In the genomic region with DNA sequence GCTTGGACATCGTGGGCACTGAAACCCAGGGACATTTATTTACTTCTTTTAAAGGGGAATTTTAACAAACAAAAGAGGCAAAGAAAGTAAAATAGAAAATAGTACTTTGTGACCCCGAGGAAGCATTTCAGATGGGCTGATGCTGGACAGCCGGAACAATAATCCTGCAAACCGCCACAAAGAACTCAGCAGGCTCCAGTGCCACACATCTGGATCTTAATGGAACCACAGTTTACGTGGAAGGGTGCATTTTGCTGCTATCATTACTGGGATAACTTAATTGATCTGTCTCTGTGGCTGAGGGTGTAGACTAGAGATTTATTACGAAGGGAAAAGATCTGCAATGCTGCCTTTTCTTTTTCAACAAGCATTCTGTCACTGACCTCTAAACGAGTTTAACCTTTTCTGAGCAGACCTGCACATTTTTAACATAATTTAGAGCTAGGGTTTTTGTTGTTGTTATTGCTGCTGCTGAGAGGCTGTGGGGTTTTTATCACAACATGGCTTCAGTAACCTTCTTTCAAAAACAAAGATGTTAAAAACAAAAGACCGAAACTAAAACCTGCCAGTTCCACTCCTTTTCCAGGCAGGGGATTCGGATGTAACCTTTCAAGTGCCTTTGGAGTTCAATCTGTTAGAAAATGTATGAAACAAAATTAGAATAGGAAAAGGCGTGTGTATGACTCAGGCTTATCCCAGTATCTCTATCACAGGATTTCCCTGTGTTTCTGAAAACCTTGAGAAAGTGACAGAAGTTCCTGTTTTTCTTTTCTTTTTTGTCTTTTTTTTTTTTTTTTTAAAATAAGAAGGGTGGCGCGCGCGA, we compare ENCODE assay signal across 8 mouse cellular contexts.
A peak's percentile ranks its signal among the peaks of the same experiment; 100 is the strongest.
DNase-seq lines count a peak whose midpoint lies in the region; ATAC-seq lines count a peak whose summit lies in the region.

No protein-coding gene starts in this region.

- peak overlapping the region; percentile 94 for H3K4me2 ChIP-seq in midbrain, embryonic 12.5 days (replicated peaks)

- ATAC-seq in midbrain, embryonic 12.5 days (ENCODE audit: low FRiP score, low read depth) = no peak

- WGBS in hindbrain, embryonic 10.5 days = 1% methylated on average over 14 of the region's 14 CpGs
- 1% methylated on average over 14 of the region's 14 CpGs for WGBS in midbrain, embryonic 12.5 days

- peaks cover 38% of the 10 kb centered on the region for H3K27me3 ChIP-seq in hindbrain, embryonic 10.5 days (ENCODE audit: insufficient read depth, poor library complexity, severe bottlenecking)
- peaks cover 52% of the 10 kb centered on the region for H3K27me3 ChIP-seq in midbrain, embryonic 12.5 days

- H3K9me3 ChIP-seq in hindbrain, embryonic 10.5 days = no peaks in the 10 kb centered on the region
- H3K9me3 ChIP-seq in midbrain, embryonic 12.5 days = no peaks in the 10 kb centered on the region

- H3K4me3 ChIP-seq in hindbrain, embryonic 10.5 days = peak overlapping the region; percentile 97
- H3K4me3 ChIP-seq in midbrain, embryonic 12.5 days = peak overlapping the region; percentile 83

- H3K27ac ChIP-seq in hindbrain, embryonic 10.5 days = peak overlapping the region; percentile 98
- no peak overlapping the region for H3K27ac ChIP-seq in midbrain, embryonic 12.5 days (replicated peaks)

- no peaks in the 10 kb centered on the region for H3K36me3 ChIP-seq in hindbrain, embryonic 10.5 days
- no peaks in the 10 kb centered on the region for H3K36me3 ChIP-seq in midbrain, embryonic 12.5 days

- H3K4me1 ChIP-seq in hindbrain, embryonic 10.5 days (replicated peaks) = peaks cover 76% of the 10 kb centered on the region
- H3K4me1 ChIP-seq in midbrain, embryonic 12.5 days = peaks cover 12% of the 10 kb centered on the region

- 0 out of 2 replicates have a peak overlapping the region, but pooled peaks have one; percentile 11 for H3K9ac ChIP-seq in midbrain, embryonic 12.5 days (replicated peaks)

- peak; percentile 34 for DNase-seq in kidney, adult 9 months
- no peak for DNase-seq in kidney, adult 18-20 months
- DNase-seq in MN1 (ENCODE audit: low spot score) = peak; percentile 35
- DNase-seq in hindbrain, embryonic 10.5 days (ENCODE audit: low spot score) = no peak
- no peak for DNase-seq in ovary, postnatal 10 days (ENCODE audit: low spot score)
- DNase-seq in left cerebral cortex, adult 18-20 months (ENCODE audit: low spot score in 2 of 2) = no peak
- no peak for DNase-seq in gastrocnemius, adult 8-10 months (ENCODE audit: low spot score in 2 of 2)

Comparison
In these comparisons a context has a peak if more than half of its experiments do, and no peak if none do; other contexts are left out.
1. DNase-seq: peak in kidney, adult 9 months (single experiment) and MN1 (single experiment); none in kidney, adult 18-20 months (single experiment), hindbrain, embryonic 10.5 days (single experiment), ovary, postnatal 10 days (single experiment), left cerebral cortex, adult 18-20 months (0 of 2) and gastrocnemius, adult 8-10 months (0 of 2).